Mouse (Mus musculus): ENCODE results near the gene Cpa5.
A peak's percentile ranks its signal among the peaks of the same experiment; 100 is the strongest.

Gene Cpa5

GRCm38 (mm10) chr6:30604342-30604867 lies 6.4 kb upstream of the Cpa5 start:
- no peak for DNase-seq (ENCODE audit: low read depth, low spot score)

GRCm38 (mm10) chr6:30605111-30605510 lies 5.7 kb upstream of the Cpa5 start:
- no peak for DNase-seq (ENCODE audit: low read depth, low spot score)

- no peak for DNase-seq (ENCODE audit: low read depth, low spot score)
Measured at GRCm38 (mm10) chr6:30605672-30606071, 5.1 kb upstream of the Cpa5 start.

- no peak for DNase-seq (ENCODE audit: low read depth, low spot score)
Measured at GRCm38 (mm10) chr6:30611212-30611611, 402 bp downstream of the Cpa5 start.

GRCm38 (mm10) chr6:30614251-30614650 lies 3.4 kb downstream of the Cpa5 start:
- peak; percentile 73 for DNase-seq (ENCODE audit: low read depth, low spot score)

- no peak for DNase-seq (ENCODE audit: low read depth, low spot score)
Measured at GRCm38 (mm10) chr6:30615741-30616140, 4.9 kb downstream of the Cpa5 start.

GRCm38 (mm10) chr6:30616491-30616941 lies 5.7 kb downstream of the Cpa5 start:
- no peak for DNase-seq (ENCODE audit: low read depth, low spot score)

- no peak for DNase-seq (ENCODE audit: low read depth, low spot score)
Measured at GRCm38 (mm10) chr6:30617020-30617958, 6.5 kb downstream of the Cpa5 start.

- DNase-seq (ENCODE audit: low read depth, low spot score): peak; percentile 88
Measured at GRCm38 (mm10) chr6:30617959-30618590, 7.3 kb downstream of the Cpa5 start.

- DNase-seq (ENCODE audit: low read depth, low spot score): no peak
Measured at GRCm38 (mm10) chr6:30618735-30619134, 7.9 kb downstream of the Cpa5 start.

- peak; percentile 17 for DNase-seq (ENCODE audit: low read depth, low spot score)
Measured at GRCm38 (mm10) chr6:30619606-30620005, 8.8 kb downstream of the Cpa5 start.

- no peak for DNase-seq (ENCODE audit: low read depth, low spot score)
Measured at GRCm38 (mm10) chr6:30620591-30620990, 9.8 kb downstream of the Cpa5 start.

GRCm38 (mm10) chr6:30620994-30621393 lies 10.2 kb downstream of the Cpa5 start:
- DNase-seq (ENCODE audit: low read depth, low spot score): no peak

- DNase-seq (ENCODE audit: low read depth, low spot score): no peak
Measured at GRCm38 (mm10) chr6:30621986-30622389, 11.2 kb downstream of the Cpa5 start.

GRCm38 (mm10) chr6:30624763-30625162 lies 14.0 kb downstream of the Cpa5 start:
- DNase-seq (ENCODE audit: low read depth, low spot score): no peak

GRCm38 (mm10) chr6:30628152-30628551 lies 17.3 kb downstream of the Cpa5 start:
- peak; percentile 58 for DNase-seq (ENCODE audit: low read depth, low spot score)

- no peak for DNase-seq (ENCODE audit: low read depth, low spot score)
Measured at GRCm38 (mm10) chr6:30629989-30630388, 19.2 kb downstream of the Cpa5 start.

- no peak for DNase-seq (ENCODE audit: low read depth, low spot score)
Measured at GRCm38 (mm10) chr6:30635361-30635862, 24.6 kb downstream of the Cpa5 start.

- DNase-seq (ENCODE audit: low read depth, low spot score): no peak
Measured at GRCm38 (mm10) chr6:30636186-30636842, 25.5 kb downstream of the Cpa5 start.

GRCm38 (mm10) chr6:30638674-30639268 lies 28.0 kb downstream of the Cpa5 start, which contains the start of gene Cpa1:
Gene Cpa1 (plus strand): TSS chr6:30639218.
- DNase-seq (ENCODE audit: low read depth, low spot score): no peak

Measured in brain, adult 2 months (tissue).